In genomic region chr7:133793248-133794131, GRCm38 (mm10) we compare ENCODE assay signal across 8 mouse cellular contexts. TPM values are rescaled to one million over a fixed set of nuclear protein-coding genes. Genes with fewer than 3 reads are reported as not detected.
DNase-seq lines count a peak whose midpoint lies in the region; ATAC-seq and TF ChIP-seq lines count a peak whose summit lies in the region.

No protein-coding gene starts in this region.

- H3K36me3 ChIP-seq in lung, embryonic 16.5 days (ENCODE audit: control insufficient read depth, insufficient read depth, low read length), result no peaks in the 10 kb centered on the region
- H3K36me3 ChIP-seq in liver, postnatal 0 days (replicated peaks; ENCODE audit: insufficient read depth, low read length), result no peaks in the 10 kb centered on the region

- H3K4me2 ChIP-seq in lung, embryonic 16.5 days (ENCODE audit: low read depth, low read length), result no peak overlapping the region
- no peak overlapping the region for H3K4me2 ChIP-seq in liver, postnatal 0 days (ENCODE audit: low read depth, low read length)

- no peak overlapping the region for H3K4me3 ChIP-seq in lung, embryonic 16.5 days (ENCODE audit: low read length)
- H3K4me3 ChIP-seq in liver, postnatal 0 days (ENCODE audit: low read depth, low read length), result no peak overlapping the region

- peak; percentile 53 for ATAC-seq in lung, embryonic 16.5 days (ENCODE audit: low read depth)
- ATAC-seq in liver, postnatal 0 days, result no peak

- no peak for TF ChIP-seq CTCF in liver, postnatal 0 days (IDR thresholded peaks at IDR 0.05; ENCODE audit: low read depth)

- H3K27me3 ChIP-seq in lung, embryonic 16.5 days (ENCODE audit: control insufficient read depth, insufficient read depth, low read depth, low read length), result no peaks in the 10 kb centered on the region
- no peaks in the 10 kb centered on the region for H3K27me3 ChIP-seq in liver, postnatal 0 days (ENCODE audit: insufficient read depth, low read length)

- no peak overlapping the region for H3K27ac ChIP-seq in lung, embryonic 16.5 days (ENCODE audit: low read length)
- H3K27ac ChIP-seq in liver, postnatal 0 days (ENCODE audit: low read depth), result no peak overlapping the region

- DNase-seq in lung, postnatal 25 days (ENCODE audit: low spot score), result no peak
- DNase-seq in adrenal gland, postnatal 36 days, result peak; percentile 66 to 82
- DNase-seq in gastrocnemius, adult 8-10 months (ENCODE audit: low spot score in 2 of 2), result peak; percentile 85 to 93
- DNase-seq in kidney, postnatal 25 days, result peak; percentile 71 to 88
- peak; percentile 16 for DNase-seq in urinary bladder, postnatal 25 days (ENCODE audit: low spot score)
- no peak for DNase-seq in thymus, postnatal 10 days (ENCODE audit: low spot score in 2 of 2)
- DNase-seq in liver, postnatal 0 days, result no peak

- H3K4me1 ChIP-seq in lung, embryonic 16.5 days (replicated peaks; ENCODE audit: control insufficient read depth, insufficient read depth, low read length), result peaks cover 6% of the 10 kb centered on the region
- no peaks in the 10 kb centered on the region for H3K4me1 ChIP-seq in liver, postnatal 0 days (ENCODE audit: insufficient read depth)

- WGBS in lung, embryonic 16.5 days, result 38% methylated on average over 10 of the region's 10 CpGs
- WGBS in liver, postnatal 0 days (ENCODE audit: insufficient replicate concordance), result 62% methylated on average over 10 of the region's 10 CpGs

- no peak overlapping the region for H3K9ac ChIP-seq in lung, embryonic 16.5 days (ENCODE audit: low read length)
- H3K9ac ChIP-seq in liver, postnatal 0 days (replicated peaks), result no peak overlapping the region

- TF ChIP-seq EP300 in liver, postnatal 0 days (IDR thresholded peaks at IDR 0.05; ENCODE audit: low read depth), result no peak

- H3K9me3 ChIP-seq in lung, embryonic 16.5 days (ENCODE audit: control insufficient read depth, low read length), result no peaks in the 10 kb centered on the region
- H3K9me3 ChIP-seq in liver, postnatal 0 days (ENCODE audit: low read length), result no peaks in the 10 kb centered on the region

RNA-seq across cellular contexts. Expression of gene Dhx32, which starts 11.0 kb away (rescaled TPM):
- 27.7 and 29.2 TPM in 2 replicates for polyA plus RNA-seq in lung, embryonic 16.5 days (2015; fragmentation: Nextera tagmentation; extraction: Ambion mirVana)
- 10 to 100 TPM; 57.7 to 62.5 TPM for total RNA-seq in adrenal gland, postnatal 36 days (2021)
- 10 to 100 TPM; 36.5 to 59.5 (median 45.3) TPM for total RNA-seq in gastrocnemius, adult 8-10 months (2022)
- polyA plus RNA-seq in liver, postnatal 0 days (2015; fragmentation: Nextera tagmentation; extraction: Ambion mirVana), result 5.2 and 5.5 TPM in 2 replicates

RNA-seq across cellular contexts. Expression of gene Fank1, which starts 16.8 kb away (rescaled TPM):
- polyA plus RNA-seq in lung, embryonic 16.5 days (2015; fragmentation: Nextera tagmentation; extraction: Ambion mirVana), result 2.7 and 3.1 TPM in 2 replicates
- total RNA-seq in adrenal gland, postnatal 36 days (2021), result under 1 TPM in 1 of 2 experiments, not detected in 1; 0.50 TPM
- total RNA-seq in gastrocnemius, adult 8-10 months (2022), result not detected
- polyA plus RNA-seq in liver, postnatal 0 days (2015; fragmentation: Nextera tagmentation; extraction: Ambion mirVana), result not detected in 2 replicates

Comparison
In these comparisons a context has a peak if more than half of its experiments do, and no peak if none do; other contexts are left out.
1. DNase-seq: peak in adrenal gland, postnatal 36 days (2 of 2), gastrocnemius, adult 8-10 months (2 of 2), kidney, postnatal 25 days (2 of 2) and urinary bladder, postnatal 25 days (single experiment); none in lung, postnatal 25 days (single experiment), thymus, postnatal 10 days (0 of 2) and liver, postnatal 0 days (single experiment).